Mouse (Mus musculus) thymus, adult 2 months (tissue): Measurements from ENCODE around the gene Isy1.

Experiments used
- CTCF ChIP-seq: fragments of 200-500 bp; IDR thresholded peaks from 2 replicates; pipeline ENCODE4 v1.5.1; 2012; ENCODE audit warnings: mild to moderate bottlenecking, control low read depth, low read length, moderate library complexity, borderline replicate concordance; ENCODE audit not compliant: control insufficient read depth, poor library complexity, insufficient read depth; ENCODE audit errors: extremely low read depth
- POLR2A ChIP-seq: fragments of 200-500 bp; IDR thresholded peaks from 2 replicates; pipeline ENCODE4 v1.6.1; 2012; ENCODE audit warnings: mild to moderate bottlenecking, low read length, control low read depth, moderate library complexity; ENCODE audit not compliant: control insufficient read depth, poor library complexity, insufficient read depth; ENCODE audit errors: extremely low read depth

DNA sequence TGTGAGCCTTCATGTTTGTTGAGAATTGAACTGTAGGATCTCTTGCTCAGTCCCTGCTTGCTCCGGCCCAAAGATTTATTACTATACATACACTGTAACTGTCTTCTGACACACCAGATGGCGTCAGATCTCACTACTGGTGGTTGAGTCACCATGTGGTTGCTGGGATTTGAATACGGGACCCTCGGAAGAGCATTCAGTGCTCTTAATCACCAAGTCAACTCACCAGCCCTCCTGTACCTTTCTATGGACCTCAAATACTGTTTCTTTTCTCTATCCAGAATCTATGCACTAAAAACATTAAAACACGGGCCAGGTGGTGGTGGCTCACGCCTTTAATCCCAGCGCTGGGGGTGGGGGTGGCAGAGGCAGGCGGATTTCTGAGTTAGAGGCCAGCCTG is 3.0 kb upstream of the Isy1 start:
- TF ChIP-seq CTCF = no peak
- no peak for TF ChIP-seq POLR2A
